Mouse (Mus musculus): ENCODE results near the gene Myl3.

Gene Myl3

DNA sequence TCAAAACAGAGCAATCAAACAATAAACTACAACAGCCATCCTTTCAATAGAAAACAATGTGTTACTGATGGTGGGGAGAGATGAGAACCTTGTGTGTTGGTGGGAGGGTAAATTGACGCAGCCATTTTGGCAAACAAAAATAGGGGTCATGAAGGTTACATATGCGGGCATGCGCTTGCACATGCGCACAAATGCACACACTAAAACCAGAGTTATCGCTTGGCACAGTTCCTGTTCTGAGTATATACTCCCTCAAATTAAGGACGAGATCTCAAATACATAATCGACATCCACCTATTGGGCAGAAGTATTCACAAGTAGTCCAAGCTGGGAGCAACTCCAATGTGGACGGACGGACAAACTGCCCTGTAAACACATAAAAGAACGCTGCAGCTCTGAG, 30.7 kb downstream of the Myl3 start:
- no peak for DNase-seq

GRCm38 (mm10) chr9:110774403-110775268, 33.0 kb downstream of the Myl3 start:
- DNase-seq, result no peak

GRCm38 (mm10) chr9:110775269-110776022, 33.8 kb downstream of the Myl3 start:
- no peak for DNase-seq

DNA sequence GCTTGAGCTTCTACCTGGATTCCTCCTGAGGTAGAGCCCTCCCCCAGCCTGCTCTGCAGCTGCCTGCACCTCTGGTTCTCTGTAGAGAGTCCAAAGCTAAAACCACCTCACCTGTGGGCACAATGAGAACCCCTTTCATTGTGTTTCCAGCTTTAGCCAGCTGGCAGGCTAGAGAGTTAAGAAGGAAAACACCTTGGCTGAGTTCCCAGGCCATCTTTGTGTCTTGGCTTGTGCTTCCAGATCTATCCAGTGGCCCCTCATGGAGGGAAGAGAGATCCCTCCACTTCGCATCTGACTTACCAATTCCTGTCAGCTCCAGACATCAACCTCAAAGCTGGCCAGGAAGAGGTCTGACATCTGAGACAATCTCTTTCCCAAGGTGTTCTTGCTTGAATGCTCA, 36.4 kb downstream of the Myl3 start:
- no peak for DNase-seq

GRCm38 (mm10) chr9:110778559-110778958, 36.9 kb downstream of the Myl3 start:
- DNase-seq, result no peak

DNA sequence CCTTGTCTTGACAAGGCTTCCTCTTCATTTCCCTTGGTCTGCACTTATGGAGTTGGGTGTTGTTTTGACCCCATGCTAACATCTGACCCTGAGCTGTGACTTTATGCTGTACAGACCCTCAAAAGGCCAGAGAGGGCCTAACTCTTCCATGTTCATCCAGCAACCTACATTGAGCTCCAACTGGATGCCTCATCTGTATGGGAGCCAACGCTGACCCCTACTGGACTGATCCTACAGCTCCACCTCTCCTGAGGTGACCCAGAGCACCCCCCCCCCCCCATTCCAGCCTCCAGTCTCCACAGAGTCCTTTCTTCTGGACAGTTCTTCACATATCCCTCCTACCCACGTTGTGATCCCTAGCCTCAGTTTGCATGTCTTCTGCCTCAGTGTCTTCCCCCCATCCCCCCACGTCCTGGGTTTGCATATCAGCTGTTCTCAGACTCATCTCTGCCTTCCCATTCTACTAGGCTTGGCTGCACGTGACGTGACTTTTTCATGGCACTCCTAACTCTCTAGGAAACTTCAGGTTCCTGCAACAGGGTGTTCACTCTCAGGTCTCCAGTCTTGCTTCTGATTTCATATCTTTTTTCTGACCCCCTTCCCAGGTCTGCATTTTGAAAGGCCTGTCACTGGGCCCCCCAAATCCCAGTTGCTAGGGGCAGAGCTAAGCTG, 37.7 kb downstream of the Myl3 start:
- DNase-seq, result no peak

- DNase-seq, result peak; percentile 94
Observed at GRCm38 (mm10) chr9:110781256-110781721, 39.6 kb downstream of the Myl3 start.

GRCm38 (mm10) chr9:110781731-110782130, 40.1 kb downstream of the Myl3 start:
- peak; percentile 66 for DNase-seq

DNA sequence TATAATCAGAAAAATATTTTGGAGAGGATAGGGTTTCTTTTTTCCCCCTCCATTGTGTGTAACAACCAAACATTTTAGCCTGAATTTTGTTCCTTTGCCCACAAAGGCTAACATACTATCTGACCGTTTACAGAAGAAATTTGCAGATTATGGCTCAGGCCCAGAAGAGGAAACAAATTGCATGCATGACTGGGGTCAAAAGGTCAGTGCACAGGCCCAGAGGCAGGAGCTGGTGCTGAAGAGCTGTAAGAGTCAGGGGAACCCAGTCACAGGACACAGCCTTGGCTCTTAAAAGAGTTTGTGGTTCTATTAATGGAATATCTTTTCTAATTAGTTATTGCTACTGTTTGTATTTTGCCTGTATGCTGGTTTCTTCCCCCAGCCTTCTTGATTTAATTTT, 42.0 kb downstream of the Myl3 start:
- no peak for DNase-seq

GRCm38 (mm10) chr9:110788169-110788568, 46.5 kb downstream of the Myl3 start:
- DNase-seq, result no peak

- no peak for DNase-seq
Observed at GRCm38 (mm10) chr9:110790462-110790861, 48.8 kb downstream of the Myl3 start.

DNA sequence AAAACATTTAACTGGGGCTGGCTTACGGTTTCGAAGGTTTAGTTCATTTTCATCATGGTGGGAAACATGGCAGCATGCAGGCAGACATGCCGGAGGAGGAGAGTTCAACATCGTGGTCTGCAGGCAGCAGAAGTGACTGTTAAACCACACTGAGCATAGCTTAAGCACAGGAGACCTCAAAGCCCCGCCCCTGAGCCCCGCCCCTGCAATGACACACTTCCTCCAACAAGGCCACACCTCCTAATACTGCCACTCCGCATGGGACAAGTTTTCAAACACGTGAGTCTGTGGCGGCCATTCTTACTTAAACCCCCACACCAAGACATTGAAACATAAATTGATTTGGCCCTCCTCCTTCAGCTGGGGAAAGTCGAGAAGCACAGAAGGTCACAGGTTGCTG, 55.4 kb downstream of the Myl3 start:
- DNase-seq, result no peak

- no peak for DNase-seq
Observed at GRCm38 (mm10) chr9:110797866-110798265, 56.2 kb downstream of the Myl3 start, which contains the start of gene Prss42. TSS of gene Prss42 (plus strand) at chr9:110798166.

DNA sequence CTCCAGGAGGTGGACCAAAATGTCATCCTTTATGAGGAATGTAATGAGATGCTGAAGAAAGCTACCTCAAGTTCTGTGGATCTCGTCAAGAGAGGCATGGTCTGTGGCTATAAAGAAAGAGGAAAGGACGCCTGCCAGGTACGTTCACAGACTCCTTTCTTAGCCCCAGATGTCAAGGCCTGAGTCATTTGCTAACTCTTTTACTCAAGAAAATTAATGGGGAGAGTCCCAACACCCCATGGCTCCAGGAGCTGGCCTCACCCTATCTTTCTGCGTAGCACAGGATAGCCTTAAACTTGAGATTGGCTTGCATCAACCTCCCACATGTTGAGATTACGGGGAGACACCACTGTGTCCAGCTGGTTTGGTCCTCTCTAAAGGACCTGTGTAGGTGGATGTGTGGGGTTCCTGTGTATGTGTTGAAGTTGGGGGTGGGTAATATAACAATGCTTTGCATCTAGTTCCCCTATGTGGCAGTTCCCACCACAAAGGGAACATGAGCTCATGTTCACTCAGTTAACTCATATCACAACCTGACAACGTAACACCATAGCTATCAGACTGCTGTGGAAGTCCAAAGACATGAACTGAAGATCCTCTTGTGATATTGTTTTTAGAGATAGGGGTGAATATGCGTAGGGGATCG, 59.3 kb downstream of the Myl3 start:
- DNase-seq, result no peak

- no peak for DNase-seq
Observed at GRCm38 (mm10) chr9:110803294-110803693, 61.6 kb downstream of the Myl3 start.

GRCm38 (mm10) chr9:110810051-110810450, 68.4 kb downstream of the Myl3 start:
- DNase-seq, result peak; percentile 23

GRCm38 (mm10) chr9:110813789-110814188, 72.1 kb downstream of the Myl3 start, which contains the start of gene Prss44:
TSS of gene Prss44 (plus strand) at chr9:110813994.
- no peak for DNase-seq

All from right cerebral cortex, adult 18-20 months (tissue).